Mouse (Mus musculus): ENCODE results near the gene Zfp618.

GRCm38 (mm10) chr4:63035991-63036390 lies 70.6 kb downstream of the Zfp618 start:
- TF ChIP-seq CTCF (IDR thresholded peaks at IDR 0.05; ENCODE audit: insufficient read depth, low read length): no peak
- no peak for TF ChIP-seq POLR2A (IDR thresholded peaks at IDR 0.05; ENCODE audit: borderline replicate concordance, extremely low read depth, low read depth, low read length)
